Mouse (Mus musculus) hindbrain, embryonic 14.5 days (tissue): Measurements from ENCODE around the gene Ankrd39. TPM values are rescaled to one million over a fixed set of nuclear protein-coding genes. Genes with fewer than 3 reads are reported as not detected.

Experiments used
- ATAC-seq: fragments of 200-750 bp; cut with Nextera tagmentation; 2 replicates; pipeline ENCODE4 v1.8.0; 2017; ENCODE audit warnings: moderate number of reproducible peaks, mild to moderate bottlenecking, moderate TSS enrichment, moderate library complexity; ENCODE audit not compliant: low FRiP score
- DNase-seq: peaks from one replicate; pipeline ENCODE4 v3.0.0-alpha.2; 2015; ENCODE audit warnings: low spot score
- H3K27ac ChIP-seq: fragments of 300-500 bp; sonication (generic); 2 replicates; pipeline ENCODE4 v1.5.1; 2014; ENCODE audit warnings: mild to moderate bottlenecking, moderate library complexity
- H3K27me3 ChIP-seq: fragments of 300-500 bp; sonication (generic); 2 replicates; pipeline ENCODE4 v1.6.1; 2014; ENCODE audit warnings: mild to moderate bottlenecking, low read length, mixed read lengths; ENCODE audit not compliant: control insufficient read depth, insufficient read depth
- H3K36me3 ChIP-seq: fragments of 300-500 bp; sonication (generic); replicated peaks from 2 replicates; pipeline ENCODE4 v1.6.1; 2014; ENCODE audit not compliant: control insufficient read depth, insufficient read depth
- H3K4me1 ChIP-seq: fragments of 300-500 bp; sonication (generic); replicated peaks from 2 replicates; pipeline ENCODE4 v1.6.1; 2014; ENCODE audit warnings: antibody characterized with exemption, low read length, mixed read lengths; ENCODE audit not compliant: control insufficient read depth, insufficient read depth
- H3K4me2 ChIP-seq: fragments of 300-500 bp; sonication (generic); replicated peaks from 2 replicates; pipeline ENCODE4 v1.6.1; 2014; ENCODE audit warnings: mild to moderate bottlenecking, moderate library complexity
- H3K4me3 ChIP-seq: fragments of 300-500 bp; sonication (generic); replicated peaks from 2 replicates; pipeline ENCODE4 v1.5.1; 2014; ENCODE audit warnings: mild to moderate bottlenecking, low read length
- H3K9ac ChIP-seq: fragments of 300-500 bp; sonication (generic); 2 replicates; pipeline ENCODE4 v1.6.1; 2014
- H3K9me3 ChIP-seq: fragments of 300-500 bp; sonication (generic); 2 replicates; pipeline ENCODE4 v1.6.1; 2016; ENCODE audit warnings: low read length; ENCODE audit not compliant: control insufficient read depth
- WGBS: fragments of 180-500 bp; shearing (Covaris S2); extraction: QIAGEN DNeasy Blood & Tissue Kit; methylation state at CpG from one replicate; pipeline ENCODE4 v1.1.7; 2014; 5-methylcytosine and 5-hydroxymethylcytosine counted together
- polyA plus RNA-seq: library from polyadenylated mRNA; unstranded; fragments of >200 nt; fragmentation: Nextera tagmentation; extraction: Ambion mirVana; gene quantifications from 2 replicates; pipeline ENCODE4 v1.2.1, GENCODE M21; 2014

The Ankrd39 gene
- polyA plus RNA-seq, 1 experiment from 2014 or later, result 23.9 TPM

DNA sequence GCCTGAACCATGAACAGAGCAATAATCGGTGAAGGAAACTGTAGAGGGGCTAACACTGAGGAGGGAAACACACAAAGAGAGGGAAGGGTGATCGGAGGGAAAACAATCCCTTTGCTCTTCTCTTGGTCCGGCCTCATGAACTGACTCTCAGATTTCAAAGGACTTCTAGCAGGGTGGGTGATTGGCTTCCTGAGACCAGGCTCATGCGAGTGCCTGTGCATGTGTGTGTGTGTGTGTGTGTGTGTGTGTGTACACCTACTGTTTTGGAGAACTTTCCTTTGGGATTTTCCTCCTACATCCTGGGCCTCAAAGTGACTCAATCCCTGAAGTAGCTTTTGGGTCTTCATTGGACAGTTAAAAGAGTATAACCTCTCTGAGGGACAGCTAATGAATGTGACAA lies 39.0 kb upstream of the Ankrd39 start:
- WGBS, result 46% methylated on average over 4 of the region's 4 CpGs
- Histone ChIP-seq H3K27ac (no peak overlapping the region), H3K4me3 (no peak overlapping the region), H3K36me3 (no peaks in the 10 kb centered on the region), H3K4me1 (peaks cover 21% of the 10 kb centered on the region), H3K27me3 (no peaks in the 10 kb centered on the region; the same call in 1 of the 2 replicates), H3K4me2 (no peak overlapping the region), H3K9me3 (no peaks in the 10 kb centered on the region), H3K9ac (no peak overlapping the region)
- DNase-seq (no peak), ATAC-seq (no peak)

- no peak for ATAC-seq
- Histone ChIP-seq H3K9me3 (no peaks in the 10 kb centered on the region), H3K9ac (no peak overlapping the region), H3K4me1 (peaks cover 21% of the 10 kb centered on the region), H3K27ac (no peak overlapping the region), H3K4me3 (no peak overlapping the region), H3K36me3 (no peaks in the 10 kb centered on the region), H3K27me3 (no peaks in the 10 kb centered on the region; the same call in 1 of the 2 replicates), H3K4me2 (no peak overlapping the region)
- 83% methylated on average over 8 of the region's 8 CpGs for WGBS
- DNase-seq, result no peak
Observed at GRCm38 (mm10) chr1:36583408-36584116, 36.3 kb upstream of the Ankrd39 start.

DNA sequence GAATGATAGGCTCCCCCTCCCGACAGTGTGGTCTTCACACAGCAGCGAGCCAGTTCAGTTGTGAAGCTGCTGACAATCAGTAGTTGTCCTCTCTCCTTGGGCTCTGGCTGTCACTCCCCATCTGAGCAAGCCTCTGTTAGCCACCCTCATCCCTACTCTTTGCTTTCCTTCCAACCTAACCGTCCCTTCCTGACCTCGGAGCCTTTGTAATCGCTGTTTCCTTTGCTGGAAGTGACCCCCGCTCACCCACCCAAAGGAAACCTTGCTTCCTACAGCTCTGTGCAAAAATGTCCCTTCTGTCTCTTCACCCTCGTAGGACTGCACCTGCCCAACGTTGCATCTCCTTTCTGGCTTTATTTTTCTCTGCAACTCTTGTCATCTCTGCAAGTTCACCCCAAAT lies 35.0 kb upstream of the Ankrd39 start:
- no peak overlapping the region for H3K4me2 ChIP-seq
- no peaks in the 10 kb centered on the region; the same call in 1 of the 2 replicates for H3K27me3 ChIP-seq
- no peak overlapping the region for H3K27ac ChIP-seq
- H3K9me3 ChIP-seq, result no peaks in the 10 kb centered on the region
- peaks cover 17% of the 10 kb centered on the region for H3K4me1 ChIP-seq
- H3K36me3 ChIP-seq, result no peaks in the 10 kb centered on the region
- no peak for ATAC-seq
- H3K4me3 ChIP-seq, result no peak overlapping the region
- H3K9ac ChIP-seq, result no peak overlapping the region
- DNase-seq, result no peak
- 81% methylated on average over 8 of the region's 8 CpGs for WGBS

GRCm38 (mm10) chr1:36581260-36581659 lies 34.0 kb upstream of the Ankrd39 start:
- H3K27ac ChIP-seq, result peak overlapping the region; percentile 88
- H3K27me3 ChIP-seq, result no peaks in the 10 kb centered on the region; the same call in 1 of the 2 replicates
- H3K9ac ChIP-seq, result 0 out of 2 replicates have a peak overlapping the region, but pooled peaks have one; percentile 25
- ATAC-seq (no peak), DNase-seq (no peak)
- H3K36me3 ChIP-seq, result no peaks in the 10 kb centered on the region
- no peak overlapping the region for H3K4me3 ChIP-seq
- 44% methylated on average over 5 of the region's 5 CpGs for WGBS
- no peaks in the 10 kb centered on the region for H3K9me3 ChIP-seq
- H3K4me2 ChIP-seq, result no peak overlapping the region
- H3K4me1 ChIP-seq, result peaks cover 17% of the 10 kb centered on the region

- H3K27me3 ChIP-seq, result no peaks in the 10 kb centered on the region; the same call in 1 of the 2 replicates
- no peaks in the 10 kb centered on the region for H3K9me3 ChIP-seq
- ATAC-seq (peak; percentile 84), DNase-seq (peak; percentile 70)
- 0 out of 2 replicates have a peak overlapping the region, but pooled peaks have one; percentile 3 for H3K4me3 ChIP-seq
- peak overlapping the region; percentile 38 for H3K4me2 ChIP-seq
- 2% methylated on average over 17 of the region's 17 CpGs for WGBS
- no peaks in the 10 kb centered on the region for H3K36me3 ChIP-seq
- H3K4me1 ChIP-seq, result peaks cover 17% of the 10 kb centered on the region
- H3K9ac ChIP-seq, result peak overlapping the region; percentile 25
- H3K27ac ChIP-seq, result peak overlapping the region; percentile 88
Observed at GRCm38 (mm10) chr1:36580384-36581207, 33.4 kb upstream of the Ankrd39 start.

GRCm38 (mm10) chr1:36579974-36580383 lies 32.7 kb upstream of the Ankrd39 start:
- peak overlapping the region; percentile 38 for H3K4me2 ChIP-seq
- 21% methylated on average over 6 of the region's 6 CpGs for WGBS
- no peak overlapping the region for H3K4me3 ChIP-seq
- H3K9me3 ChIP-seq, result no peaks in the 10 kb centered on the region
- peak overlapping the region; percentile 88 for H3K27ac ChIP-seq
- H3K4me1 ChIP-seq, result peaks cover 17% of the 10 kb centered on the region
- H3K9ac ChIP-seq, result peak overlapping the region; percentile 25
- DNase-seq, result no peak
- ATAC-seq, result peak; percentile 59
- no peaks in the 10 kb centered on the region for H3K27me3 ChIP-seq
- H3K36me3 ChIP-seq, result no peaks in the 10 kb centered on the region

GRCm38 (mm10) chr1:36576991-36577675 lies 29.9 kb upstream of the Ankrd39 start:
- no peaks in the 10 kb centered on the region for H3K9me3 ChIP-seq
- peaks cover 25% of the 10 kb centered on the region for H3K4me1 ChIP-seq
- H3K27ac ChIP-seq, result no peak overlapping the region
- H3K27me3 ChIP-seq, result no peaks in the 10 kb centered on the region
- DNase-seq, result no peak
- no peak overlapping the region for H3K4me3 ChIP-seq
- no peaks in the 10 kb centered on the region for H3K36me3 ChIP-seq
- H3K9ac ChIP-seq, result no peak overlapping the region
- no peak for ATAC-seq
- H3K4me2 ChIP-seq, result no peak overlapping the region
- WGBS, result 83% methylated on average over 6 of the region's 6 CpGs

DNA sequence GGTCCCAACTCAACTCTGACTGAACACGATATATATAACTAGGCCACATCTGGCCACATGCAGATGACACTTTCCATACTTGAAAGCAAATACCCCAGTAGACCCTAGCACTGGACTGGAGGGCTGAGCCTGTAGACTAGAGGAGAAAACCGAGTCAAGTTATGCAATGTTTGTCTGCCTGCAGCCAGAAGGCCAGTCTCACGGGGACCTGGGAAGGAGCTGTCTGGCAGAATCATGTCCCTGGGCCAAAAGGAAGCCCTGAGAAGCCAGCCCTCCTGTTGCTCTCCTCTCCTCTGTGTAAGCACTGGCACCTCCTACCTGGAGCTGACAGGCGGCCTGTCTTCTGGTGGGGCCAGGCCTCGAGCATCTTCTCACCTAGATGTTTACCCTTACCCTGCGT lies 28.1 kb upstream of the Ankrd39 start:
- ATAC-seq, result no peak
- Histone ChIP-seq H3K27ac (no peak overlapping the region), H3K27me3 (no peaks in the 10 kb centered on the region), H3K9ac (no peak overlapping the region), H3K4me3 (no peak overlapping the region), H3K36me3 (no peaks in the 10 kb centered on the region), H3K4me1 (peaks cover 17% of the 10 kb centered on the region), H3K4me2 (no peak overlapping the region), H3K9me3 (no peaks in the 10 kb centered on the region)
- 67% methylated on average over 6 of the region's 6 CpGs for whole genome bisulfite sequencing
- DNase-seq, result no peak
